Mouse (Mus musculus): ENCODE measurements around the gene Rcc1.

- TF ChIP-seq POLR2A (IDR thresholded peaks at IDR 0.05; ENCODE audit: low read depth, low read length) (no peak), CTCF (IDR thresholded peaks at IDR 0.05; ENCODE audit: extremely low read depth, insufficient read depth, insufficient read length, insufficient replicate concordance) (no peak)
These were observed 43.7 kb upstream of the Rcc1 start for GRCm38 (mm10) chr4:132397120-132397519.

Data from spleen, adult 2 months (tissue).